Mouse (Mus musculus) liver, embryonic 16.5 days (tissue): ENCODE data around the gene Setdb2. TPM values are rescaled to one million over a fixed set of nuclear protein-coding genes. Genes with fewer than 3 reads are reported as not detected.

Source experiments
- ATAC-seq: fragments of 200-750 bp; cut with Nextera tagmentation; 2 replicates; pipeline ENCODE4 v1.8.0; 2017; ENCODE audit warnings: low read depth, mild to moderate bottlenecking, moderate number of reproducible peaks, moderate library complexity
- H3K27ac ChIP-seq: fragments of 300-500 bp; sonication (generic); 2 replicates; pipeline ENCODE4 v1.5.1; 2014; ENCODE audit warnings: mild to moderate bottlenecking, low read length
- H3K27me3 ChIP-seq: fragments of 300-500 bp; sonication (generic); 2 replicates; pipeline ENCODE4 v1.6.1; 2014; ENCODE audit warnings: low read depth, low read length, mixed read lengths; ENCODE audit not compliant: control insufficient read depth, insufficient read depth
- H3K36me3 ChIP-seq: fragments of 300-500 bp; sonication (generic); 2 replicates; pipeline ENCODE4 v1.6.1; 2014; ENCODE audit warnings: mild to moderate bottlenecking; ENCODE audit not compliant: control insufficient read depth, insufficient read depth
- H3K4me1 ChIP-seq: fragments of 300-500 bp; sonication (generic); 2 replicates; pipeline ENCODE4 v1.6.1; 2014; ENCODE audit warnings: low read depth, low read length, mixed read lengths; ENCODE audit not compliant: control insufficient read depth
- H3K4me2 ChIP-seq: fragments of 300-500 bp; sonication (generic); 2 replicates; pipeline ENCODE4 v1.6.1; 2014; ENCODE audit warnings: low read depth, low read length, mixed read lengths
- H3K4me3 ChIP-seq: fragments of 300-500 bp; sonication (generic); 2 replicates; pipeline ENCODE4 v1.5.1; 2014; ENCODE audit warnings: low read depth, mild to moderate bottlenecking, low read length
- H3K9ac ChIP-seq: fragments of 300-500 bp; sonication (generic); 2 replicates; pipeline ENCODE4 v1.6.1; 2014; ENCODE audit warnings: low read depth, low read length
- H3K9me3 ChIP-seq: fragments of 300-500 bp; sonication (generic); replicated peaks from 2 replicates; pipeline ENCODE4 v1.6.1; 2016; ENCODE audit warnings: low read length; ENCODE audit not compliant: control insufficient read depth
- WGBS: fragments of 180-500 bp; shearing (Covaris S2); extraction: QIAGEN DNeasy Blood & Tissue Kit; methylation state at CpG from one replicate; pipeline ENCODE4 v1.1.7; 2014; ENCODE audit not compliant: insufficient replicate concordance; 5-methylcytosine and 5-hydroxymethylcytosine counted together
- polyA plus RNA-seq: library from polyadenylated mRNA; unstranded; fragments of >200 nt; fragmentation: Nextera tagmentation; extraction: Ambion mirVana; gene quantifications from 2 replicates; pipeline ENCODE4 v1.2.1, GENCODE M21; 2015

Gene Setdb2
- 6.0 and 6.6 TPM in 2 replicates for polyA plus RNA-seq

- WGBS, result under 1% methylated on average over 66 of the region's 66 CpGs
- peak; percentile 99 for ATAC-seq
- H3K27ac ChIP-seq, result peak within 1 kb of the TSS; percentile 95
- H3K4me1 ChIP-seq, result peaks cover 8% of the 10 kb centered on the region
- no peaks in the 10 kb centered on the region for H3K36me3 ChIP-seq
- H3K9me3 ChIP-seq, result no peaks in the 10 kb centered on the region
- H3K9ac ChIP-seq, result peak within 1 kb of the TSS; percentile 94
- no peaks in the 10 kb centered on the region for H3K27me3 ChIP-seq
- H3K4me2 ChIP-seq, result peak within 1 kb of the TSS; percentile 87
- H3K4me3 ChIP-seq, result peak within 1 kb of the TSS; percentile 79
These were observed at the start of gene Setdb2, which contains the start of gene Cab39l for GRCm38 (mm10) chr14:59440558-59441471. Gene Setdb2 (minus strand): TSS chr14:59440884. Gene Cab39l (plus strand): TSS chr14:59440972.

GRCm38 (mm10) chr14:59485247-59485810 is 44.6 kb upstream of the Setdb2 start:
- H3K27me3 ChIP-seq, result no peaks in the 10 kb centered on the region
- 70% methylated on average over 4 of the region's 4 CpGs for WGBS
- H3K4me3 ChIP-seq, result no peak overlapping the region
- no peaks in the 10 kb centered on the region for H3K9me3 ChIP-seq
- ATAC-seq, result no peak
- H3K27ac ChIP-seq, result no peak overlapping the region
- no peak overlapping the region for H3K9ac ChIP-seq
- H3K4me2 ChIP-seq, result no peak overlapping the region
- no peaks in the 10 kb centered on the region for H3K36me3 ChIP-seq
- no peaks in the 10 kb centered on the region for H3K4me1 ChIP-seq

GRCm38 (mm10) chr14:59478699-59479098 is 38.0 kb upstream of the Setdb2 start:
- Histone ChIP-seq H3K9me3 (no peaks in the 10 kb centered on the region), H3K9ac (no peak overlapping the region), H3K27me3 (no peaks in the 10 kb centered on the region), H3K4me1 (no peaks in the 10 kb centered on the region), H3K36me3 (no peaks in the 10 kb centered on the region), H3K4me2 (no peak overlapping the region), H3K27ac (no peak overlapping the region), H3K4me3 (no peak overlapping the region)
- 69% methylated on average over 6 of the region's 6 CpGs for WGBS
- ATAC-seq, result no peak

- no peak overlapping the region for H3K27ac ChIP-seq
- 51% methylated on average over 1 of the region's 1 CpGs for WGBS
- no peaks in the 10 kb centered on the region for H3K36me3 ChIP-seq
- H3K9ac ChIP-seq, result no peak overlapping the region
- H3K9me3 ChIP-seq, result no peaks in the 10 kb centered on the region
- H3K4me3 ChIP-seq, result no peak overlapping the region
- no peak overlapping the region for H3K4me2 ChIP-seq
- ATAC-seq, result no peak
- no peaks in the 10 kb centered on the region for H3K4me1 ChIP-seq
- H3K27me3 ChIP-seq, result no peaks in the 10 kb centered on the region
These were observed 30.1 kb upstream of the Setdb2 start for GRCm38 (mm10) chr14:59470781-59471180.

- no peak overlapping the region for H3K9ac ChIP-seq
- no peaks in the 10 kb centered on the region for H3K4me1 ChIP-seq
- 52% methylated on average over 1 of the region's 1 CpGs for WGBS
- H3K4me2 ChIP-seq, result no peak overlapping the region
- H3K9me3 ChIP-seq, result no peaks in the 10 kb centered on the region
- ATAC-seq, result no peak
- no peak overlapping the region for H3K27ac ChIP-seq
- H3K4me3 ChIP-seq, result no peak overlapping the region
- no peaks in the 10 kb centered on the region for H3K36me3 ChIP-seq
- H3K27me3 ChIP-seq, result no peaks in the 10 kb centered on the region
These were observed 27.1 kb upstream of the Setdb2 start for GRCm38 (mm10) chr14:59467798-59468197.

- no peaks in the 10 kb centered on the region for H3K4me1 ChIP-seq
- no peaks in the 10 kb centered on the region for H3K9me3 ChIP-seq
- no peak overlapping the region for H3K9ac ChIP-seq
- no peak overlapping the region for H3K27ac ChIP-seq
- ATAC-seq, result no peak
- WGBS, result 78% methylated on average over 2 of the region's 2 CpGs
- no peak overlapping the region for H3K4me3 ChIP-seq
- H3K27me3 ChIP-seq, result no peaks in the 10 kb centered on the region
- peaks cover 3% of the 10 kb centered on the region; the same call in 1 of the 2 replicates for H3K36me3 ChIP-seq
- no peak overlapping the region for H3K4me2 ChIP-seq
These were observed 25.8 kb upstream of the Setdb2 start for GRCm38 (mm10) chr14:59466503-59466902.

GRCm38 (mm10) chr14:59447981-59448380 is 7.3 kb upstream of the Setdb2 start:
- H3K36me3 ChIP-seq, result no peaks in the 10 kb centered on the region
- no peak for ATAC-seq
- no peak overlapping the region for H3K4me3 ChIP-seq
- H3K9me3 ChIP-seq, result no peaks in the 10 kb centered on the region
- no peaks in the 10 kb centered on the region for H3K4me1 ChIP-seq
- H3K4me2 ChIP-seq, result no peak overlapping the region
- no peak overlapping the region for H3K27ac ChIP-seq
- no peak overlapping the region for H3K9ac ChIP-seq
- H3K27me3 ChIP-seq, result no peaks in the 10 kb centered on the region

- Histone ChIP-seq H3K9me3 (no peaks in the 10 kb centered on the region), H3K9ac (no peak overlapping the region), H3K36me3 (no peaks in the 10 kb centered on the region), H3K4me2 (no peak overlapping the region), H3K4me3 (no peak overlapping the region), H3K4me1 (peaks cover 2% of the 10 kb centered on the region; the same call in 1 of the 2 replicates), H3K27ac (no peak overlapping the region), H3K27me3 (no peaks in the 10 kb centered on the region)
- 66% methylated on average over 1 of the region's 1 CpGs for WGBS
- ATAC-seq, result no peak
These were observed 4.7 kb upstream of the Setdb2 start for GRCm38 (mm10) chr14:59445421-59445820.

GRCm38 (mm10) chr14:59441472-59441805 is 755 bp upstream of the Setdb2 start:
- Histone ChIP-seq H3K9ac (peak overlapping the region; percentile 94), H3K27ac (peak overlapping the region; percentile 95), H3K4me2 (peak overlapping the region; percentile 87), H3K36me3 (no peaks in the 10 kb centered on the region), H3K27me3 (no peaks in the 10 kb centered on the region), H3K4me1 (peaks cover 8% of the 10 kb centered on the region), H3K9me3 (no peaks in the 10 kb centered on the region), H3K4me3 (peak overlapping the region; percentile 79)
- no peak for ATAC-seq
- WGBS, result 1% methylated on average over 6 of the region's 6 CpGs
